Mouse (Mus musculus): ENCODE data around the gene St5. TPM values are rescaled to one million over a fixed set of nuclear protein-coding genes. Genes with fewer than 3 reads are reported as not detected.

St5 gene
- polyA plus RNA-seq, 1 experiment from 2014 or later, result 53.3 TPM

GRCm38 (mm10) chr7:109590576-109590975 lies 112.8 kb downstream of the St5 start:
- H3K4me1 ChIP-seq (ENCODE audit: control insufficient read depth, insufficient read depth, low read length), result peaks cover 21% of the 10 kb centered on the region
- ATAC-seq (ENCODE audit: insufficient number of reproducible peaks, insufficient read depth, low FRiP score, low read depth), result no peak
- no peak overlapping the region for H3K4me3 ChIP-seq (ENCODE audit: low read depth, low read length)
- no peak overlapping the region for H3K27ac ChIP-seq (ENCODE audit: low read length)
- H3K4me2 ChIP-seq (replicated peaks; ENCODE audit: low read depth, low read length), result no peak overlapping the region
- no peak overlapping the region for H3K9ac ChIP-seq (replicated peaks; ENCODE audit: low read depth, low read length)
- H3K27me3 ChIP-seq (ENCODE audit: control insufficient read depth, insufficient read depth, low read length), result no peaks in the 10 kb centered on the region
- no peaks in the 10 kb centered on the region for H3K9me3 ChIP-seq (ENCODE audit: control insufficient read depth, low read depth, low read length)
- WGBS, result 77% methylated on average over 2 of the region's 2 CpGs
- H3K36me3 ChIP-seq (ENCODE audit: control insufficient read depth, insufficient read depth, low read length), result no peaks in the 10 kb centered on the region

- peaks cover 21% of the 10 kb centered on the region for H3K4me1 ChIP-seq (ENCODE audit: control insufficient read depth, insufficient read depth, low read length)
- no peaks in the 10 kb centered on the region for H3K27me3 ChIP-seq (ENCODE audit: control insufficient read depth, insufficient read depth, low read length)
These were observed 114.4 kb downstream of the St5 start for GRCm38 (mm10) chr7:109588990-109589389.

GRCm38 (mm10) chr7:109588145-109588544 lies 115.3 kb downstream of the St5 start:
- no peak overlapping the region for H3K9ac ChIP-seq (replicated peaks; ENCODE audit: low read depth, low read length)
- no peak for ATAC-seq (ENCODE audit: insufficient number of reproducible peaks, insufficient read depth, low FRiP score, low read depth)
- no peaks in the 10 kb centered on the region for H3K9me3 ChIP-seq (ENCODE audit: control insufficient read depth, low read depth, low read length)
- no peaks in the 10 kb centered on the region for H3K36me3 ChIP-seq (ENCODE audit: control insufficient read depth, insufficient read depth, low read length)
- H3K4me3 ChIP-seq (ENCODE audit: low read depth, low read length), result no peak overlapping the region
- H3K4me2 ChIP-seq (replicated peaks; ENCODE audit: low read depth, low read length), result no peak overlapping the region
- 65% methylated on average over 8 of the region's 8 CpGs for WGBS
- peaks cover 21% of the 10 kb centered on the region for H3K4me1 ChIP-seq (ENCODE audit: control insufficient read depth, insufficient read depth, low read length)
- H3K27me3 ChIP-seq (ENCODE audit: control insufficient read depth, insufficient read depth, low read length), result no peaks in the 10 kb centered on the region
- no peak overlapping the region for H3K27ac ChIP-seq (ENCODE audit: low read length)

More at GRCm38 (mm10) chr7:109588990-109589389, 114.4 kb downstream of the St5 start:
- no peak overlapping the region for H3K4me3 ChIP-seq (ENCODE audit: low read depth, low read length)
- ATAC-seq (ENCODE audit: insufficient number of reproducible peaks, insufficient read depth, low FRiP score, low read depth), result no peak
- 64% methylated on average over 6 of the region's 6 CpGs for WGBS
- no peak overlapping the region for H3K4me2 ChIP-seq (replicated peaks; ENCODE audit: low read depth, low read length)
- H3K27ac ChIP-seq (ENCODE audit: low read length), result no peak overlapping the region
- H3K36me3 ChIP-seq (ENCODE audit: control insufficient read depth, insufficient read depth, low read length), result no peaks in the 10 kb centered on the region
- no peak overlapping the region for H3K9ac ChIP-seq (replicated peaks; ENCODE audit: low read depth, low read length)
- H3K9me3 ChIP-seq (ENCODE audit: control insufficient read depth, low read depth, low read length), result no peaks in the 10 kb centered on the region

GRCm38 (mm10) chr7:109584467-109584866 lies 118.9 kb downstream of the St5 start:
- no peak overlapping the region for H3K9ac ChIP-seq (replicated peaks; ENCODE audit: low read depth, low read length)
- no peak overlapping the region for H3K27ac ChIP-seq (ENCODE audit: low read length)
- no peak overlapping the region for H3K4me2 ChIP-seq (replicated peaks; ENCODE audit: low read depth, low read length)
- H3K36me3 ChIP-seq (ENCODE audit: control insufficient read depth, insufficient read depth, low read length), result no peaks in the 10 kb centered on the region
- peaks cover 10% of the 10 kb centered on the region; the same call in 1 of the 2 replicates for H3K4me1 ChIP-seq (ENCODE audit: control insufficient read depth, insufficient read depth, low read length)
- H3K9me3 ChIP-seq (ENCODE audit: control insufficient read depth, low read depth, low read length), result no peaks in the 10 kb centered on the region
- no peaks in the 10 kb centered on the region for H3K27me3 ChIP-seq (ENCODE audit: control insufficient read depth, insufficient read depth, low read length)
- no peak overlapping the region for H3K4me3 ChIP-seq (ENCODE audit: low read depth, low read length)
- no peak for ATAC-seq (ENCODE audit: insufficient number of reproducible peaks, insufficient read depth, low FRiP score, low read depth)
- 53% methylated on average over 1 of the region's 1 CpGs for WGBS

- WGBS, result 78% methylated on average over 4 of the region's 4 CpGs
These were observed 122.9 kb downstream of the St5 start for GRCm38 (mm10) chr7:109580489-109580888.

GRCm38 (mm10) chr7:109579585-109580307 lies 123.7 kb downstream of the St5 start:
- Histone ChIP-seq H3K4me3 (ENCODE audit: low read depth, low read length) (no peak overlapping the region), H3K27ac (ENCODE audit: low read length) (peak overlapping the region; percentile 30; the same call in 1 of the 2 replicates), H3K4me2 (replicated peaks; ENCODE audit: low read depth, low read length) (no peak overlapping the region), H3K27me3 (ENCODE audit: control insufficient read depth, insufficient read depth, low read length) (no peaks in the 10 kb centered on the region), H3K36me3 (ENCODE audit: control insufficient read depth, insufficient read depth, low read length) (no peaks in the 10 kb centered on the region), H3K4me1 (ENCODE audit: control insufficient read depth, insufficient read depth, low read length) (peaks cover 17% of the 10 kb centered on the region), H3K9me3 (ENCODE audit: control insufficient read depth, low read depth, low read length) (no peaks in the 10 kb centered on the region), H3K9ac (replicated peaks; ENCODE audit: low read depth, low read length) (no peak overlapping the region)
- 66% methylated on average over 6 of the region's 6 CpGs for WGBS
- ATAC-seq (ENCODE audit: insufficient number of reproducible peaks, insufficient read depth, low FRiP score, low read depth), result peak; percentile 20; the same call in 1 of the 2 replicates

More at GRCm38 (mm10) chr7:109580489-109580888, 122.9 kb downstream of the St5 start:
- Histone ChIP-seq H3K4me1 (ENCODE audit: control insufficient read depth, insufficient read depth, low read length) (peaks cover 17% of the 10 kb centered on the region), H3K4me3 (ENCODE audit: low read depth, low read length) (no peak overlapping the region), H3K9ac (replicated peaks; ENCODE audit: low read depth, low read length) (no peak overlapping the region), H3K9me3 (ENCODE audit: control insufficient read depth, low read depth, low read length) (no peaks in the 10 kb centered on the region), H3K36me3 (ENCODE audit: control insufficient read depth, insufficient read depth, low read length) (no peaks in the 10 kb centered on the region), H3K27ac (ENCODE audit: low read length) (no peak overlapping the region), H3K4me2 (replicated peaks; ENCODE audit: low read depth, low read length) (no peak overlapping the region), H3K27me3 (ENCODE audit: control insufficient read depth, insufficient read depth, low read length) (no peaks in the 10 kb centered on the region)
- no peak for ATAC-seq (ENCODE audit: insufficient number of reproducible peaks, insufficient read depth, low FRiP score, low read depth)

GRCm38 (mm10) chr7:109578880-109579584 lies 124.4 kb downstream of the St5 start:
- Histone ChIP-seq H3K4me1 (ENCODE audit: control insufficient read depth, insufficient read depth, low read length) (peaks cover 17% of the 10 kb centered on the region), H3K27ac (ENCODE audit: low read length) (peak overlapping the region; percentile 30; the same call in 1 of the 2 replicates), H3K27me3 (ENCODE audit: control insufficient read depth, insufficient read depth, low read length) (no peaks in the 10 kb centered on the region), H3K4me2 (replicated peaks; ENCODE audit: low read depth, low read length) (no peak overlapping the region), H3K9me3 (ENCODE audit: control insufficient read depth, low read depth, low read length) (no peaks in the 10 kb centered on the region), H3K4me3 (ENCODE audit: low read depth, low read length) (no peak overlapping the region), H3K9ac (replicated peaks; ENCODE audit: low read depth, low read length) (no peak overlapping the region), H3K36me3 (ENCODE audit: control insufficient read depth, insufficient read depth, low read length) (no peaks in the 10 kb centered on the region)
- ATAC-seq (ENCODE audit: insufficient number of reproducible peaks, insufficient read depth, low FRiP score, low read depth), result no peak
- 61% methylated on average over 2 of the region's 2 CpGs for WGBS

- Histone ChIP-seq H3K27me3 (ENCODE audit: control insufficient read depth, insufficient read depth, low read length) (no peaks in the 10 kb centered on the region), H3K4me3 (ENCODE audit: low read depth, low read length) (no peak overlapping the region), H3K4me1 (ENCODE audit: control insufficient read depth, insufficient read depth, low read length) (peaks cover 17% of the 10 kb centered on the region), H3K9me3 (ENCODE audit: control insufficient read depth, low read depth, low read length) (no peaks in the 10 kb centered on the region), H3K9ac (replicated peaks; ENCODE audit: low read depth, low read length) (no peak overlapping the region), H3K27ac (ENCODE audit: low read length) (peak overlapping the region; percentile 1; the same call in 1 of the 2 replicates), H3K36me3 (ENCODE audit: control insufficient read depth, insufficient read depth, low read length) (no peaks in the 10 kb centered on the region), H3K4me2 (replicated peaks; ENCODE audit: low read depth, low read length) (no peak overlapping the region)
- WGBS, result 42% methylated on average over 11 of the region's 11 CpGs
- 0 out of 2 replicates have a peak, but pooled peaks have one; percentile 54 for ATAC-seq (ENCODE audit: insufficient number of reproducible peaks, insufficient read depth, low FRiP score, low read depth)
These were observed 126.8 kb downstream of the St5 start for GRCm38 (mm10) chr7:109576321-109577314.

All from stomach, embryonic 14.5 days (tissue).